11 mouse cellular contexts compared by ENCODE assay signal in the genomic region with DNA sequence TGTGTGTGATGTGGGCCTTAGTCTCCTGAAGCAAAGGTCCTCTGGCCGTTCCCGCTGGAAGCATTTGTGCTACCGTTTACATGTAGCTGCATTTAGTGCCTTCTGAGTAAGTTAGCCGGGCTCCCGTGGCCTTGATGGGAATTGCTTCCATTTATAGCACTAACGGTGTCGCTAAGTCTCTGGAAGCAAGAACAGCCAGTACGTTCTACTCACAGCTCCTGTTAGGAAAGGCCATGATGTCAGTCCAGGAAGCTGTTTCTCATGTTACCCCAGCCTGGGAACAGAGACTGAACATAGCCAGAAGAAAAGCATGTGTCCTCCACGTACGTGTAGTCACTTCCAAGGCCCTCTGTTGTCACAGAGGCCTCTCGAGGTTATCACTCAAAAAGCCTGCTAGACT.
DNase-seq lines count a peak whose midpoint lies in the region; ATAC-seq and TF ChIP-seq lines count a peak whose summit lies in the region.
"Had no signal": no experiment of that assay in that cellular context is flagged by ENCODE, and none has a peak within 500 bp of the region (broad histone marks: within the 10 kb centered on the region; RNA-seq: fewer than 3 reads in every experiment).

No protein-coding gene starts in this region.

- no peak overlapping the region for H3K27ac ChIP-seq in kidney, adult 2 months (ENCODE audit: insufficient read depth, low read depth, low read length)
- H3K27ac ChIP-seq in limb, embryonic 13.5 days = peak overlapping the region; percentile 58
- H3K27ac ChIP-seq: forebrain, embryonic 15.5 days had no signal

- no peak for TF ChIP-seq CTCF in kidney, adult 2 months (conservative IDR thresholded peaks at IDR 0.05; ENCODE audit: insufficient read depth, insufficient read length, low read depth, low read length)

- WGBS in kidney, adult 2 months = 53% methylated on average over 11 of the region's 11 CpGs
- 39% methylated on average over 11 of the region's 11 CpGs for WGBS in limb, embryonic 13.5 days

- no peak overlapping the region for H3K9ac ChIP-seq in limb, embryonic 13.5 days
- H3K9ac ChIP-seq: forebrain, embryonic 15.5 days; intestine, embryonic 15.5 days had no signal

- no peaks in the 10 kb centered on the region for H3K9me3 ChIP-seq in limb, embryonic 13.5 days
- H3K9me3 ChIP-seq: forebrain, embryonic 15.5 days; intestine, embryonic 15.5 days had no signal

- H3K36me3 ChIP-seq in kidney, adult 2 months (ENCODE audit: control insufficient read depth, insufficient read depth, low read length) = 0 out of 2 replicates have a peak, but pooled peaks cover 1% of the 10 kb centered on the region
- H3K36me3 ChIP-seq in limb, embryonic 13.5 days = peaks cover 70% of the 10 kb centered on the region

- TF ChIP-seq POLR2A in kidney, adult 2 months (IDR thresholded peaks at IDR 0.05; ENCODE audit: low read depth, low read length) = no peak

- no peak overlapping the region for H3K4me3 ChIP-seq in kidney, adult 2 months (ENCODE audit: insufficient read depth, low read depth, low read length)
- no peak overlapping the region for H3K4me3 ChIP-seq in limb, embryonic 13.5 days
- H3K4me3 ChIP-seq: forebrain, embryonic 15.5 days; intestine, embryonic 15.5 days had no signal

- H3K4me1 ChIP-seq in kidney, adult 2 months (ENCODE audit: control insufficient read depth, insufficient read depth, low read length) = no peaks in the 10 kb centered on the region
- peaks cover 21% of the 10 kb centered on the region for H3K4me1 ChIP-seq in limb, embryonic 13.5 days
- H3K4me1 ChIP-seq: forebrain, embryonic 15.5 days; intestine, embryonic 15.5 days had no signal

- no peaks in the 10 kb centered on the region for H3K27me3 ChIP-seq in kidney, adult 2 months (replicated peaks; ENCODE audit: control insufficient read depth, insufficient read depth, low read length)
- no peaks in the 10 kb centered on the region for H3K27me3 ChIP-seq in limb, embryonic 13.5 days
- H3K27me3 ChIP-seq: forebrain, embryonic 15.5 days; intestine, embryonic 15.5 days had no signal

- ATAC-seq in limb, embryonic 13.5 days (ENCODE audit: low FRiP score, low read depth) = no peak; the same call in 1 of the 2 replicates
- ATAC-seq: forebrain, embryonic 15.5 days; intestine, embryonic 15.5 days had no signal

- no peak overlapping the region for H3K4me2 ChIP-seq in limb, embryonic 13.5 days (replicated peaks)
- H3K4me2 ChIP-seq: forebrain, embryonic 15.5 days; intestine, embryonic 15.5 days had no signal

- peak; percentile 25 for DNase-seq in kidney, adult 2 months
- no peak for DNase-seq in kidney, postnatal 10 days
- DNase-seq in adrenal gland, postnatal 25 days = peak; percentile 17
- peak; percentile 57 for DNase-seq in heart, adult 8-10 months (ENCODE audit: low spot score)
- DNase-seq in retina, postnatal 1 day = no peak
- DNase-seq in cerebellum, adult 18-20 months = no peak
- DNase-seq: cerebellum, postnatal 36 days; right cerebral cortex, postnatal 14 days had no signal

Comparison
In these comparisons a context has a peak if more than half of its experiments do, and no peak if none do; other contexts are left out.
1. DNase-seq: peak in kidney, adult 2 months (single experiment), adrenal gland, postnatal 25 days (single experiment) and heart, adult 8-10 months (single experiment); none in kidney, postnatal 10 days (single experiment), retina, postnatal 1 day (single experiment) and cerebellum, adult 18-20 months (0 of 2).